Mouse (Mus musculus) limb, embryonic 14.5 days (tissue): ENCODE data around the gene Ldha. TPM values are rescaled to one million over a fixed set of nuclear protein-coding genes. Genes with fewer than 3 reads are reported as not detected.
"Not testable (repeated sequence)": the region's sequence is repeated elsewhere in the genome, so short reads cannot be mapped to it uniquely, and the experiment has no call there.

Experiments
- ATAC-seq: fragments of 200-750 bp; cut with Nextera tagmentation; 2 replicates; pipeline ENCODE4 v1.8.0; 2017; ENCODE audit warnings: low read depth, moderate number of reproducible peaks, moderate TSS enrichment; ENCODE audit not compliant: low FRiP score
- DNase-seq: peaks from one replicate; pipeline ENCODE4 v3.0.0-alpha.2; 2015; ENCODE audit warnings: low spot score
- H3K27ac ChIP-seq: fragments of 300-500 bp; sonication (generic); replicated peaks from 2 replicates; pipeline ENCODE4 v1.5.1; 2014; ENCODE audit warnings: low read depth, mild to moderate bottlenecking, low read length, moderate library complexity, mixed read lengths
- H3K27me3 ChIP-seq: fragments of 300-500 bp; sonication (generic); 2 replicates; pipeline ENCODE4 v1.6.1; 2014; ENCODE audit warnings: low read length, mixed read lengths; ENCODE audit not compliant: control insufficient read depth, insufficient read depth
- H3K36me3 ChIP-seq: fragments of 300-500 bp; sonication (generic); 2 replicates; pipeline ENCODE4 v1.6.1; 2014; ENCODE audit warnings: mild to moderate bottlenecking, low read length, moderate library complexity, mixed read lengths; ENCODE audit not compliant: control insufficient read depth, insufficient read depth
- H3K4me1 ChIP-seq: fragments of 300-500 bp; sonication (generic); 2 replicates; pipeline ENCODE4 v1.6.1; 2014; ENCODE audit warnings: antibody characterized with exemption, low read length, mixed read lengths; ENCODE audit not compliant: control insufficient read depth, insufficient read depth
- H3K4me2 ChIP-seq: fragments of 300-500 bp; sonication (generic); replicated peaks from 2 replicates; pipeline ENCODE4 v1.6.1; 2014; ENCODE audit warnings: low read depth, mild to moderate bottlenecking, low read length, moderate library complexity; ENCODE audit not compliant: severe bottlenecking
- H3K4me3 ChIP-seq: fragments of 300-500 bp; sonication (generic); replicated peaks from 2 replicates; pipeline ENCODE4 v1.5.1; 2014; ENCODE audit warnings: low read length
- H3K9ac ChIP-seq: fragments of 300-500 bp; sonication (generic); 2 replicates; pipeline ENCODE4 v1.6.1; 2014; ENCODE audit warnings: mild to moderate bottlenecking, low read depth, low read length, moderate library complexity; ENCODE audit not compliant: severe bottlenecking
- H3K9me3 ChIP-seq: fragments of 300-500 bp; sonication (generic); 2 replicates; pipeline ENCODE4 v1.6.1; 2016; ENCODE audit warnings: low read length; ENCODE audit not compliant: control insufficient read depth
- POLR2A ChIP-seq: fragments of 200-500 bp; IDR thresholded peaks from 2 replicates; pipeline ENCODE4 v1.8.0; 2012; ENCODE audit warnings: inconsistent platforms, mild to moderate bottlenecking, moderate library complexity, borderline replicate concordance; ENCODE audit not compliant: insufficient read depth, insufficient read length; ENCODE audit errors: extremely low read depth
- WGBS: fragments of 180-500 bp; shearing (Covaris S2); extraction: QIAGEN DNeasy Blood & Tissue Kit; methylation state at CpG from one replicate; pipeline ENCODE4 v1.1.7; 2014; 5-methylcytosine and 5-hydroxymethylcytosine counted together
- polyA plus RNA-seq, 2 experiments: library from polyadenylated mRNA; depleted of rRNA in 1 of 2; stranded (reverse) in 1 of 2; unstranded in 1 of 2; fragments of >200 nt; fragmentation: Nextera tagmentation in 1 of 2; extraction: Ambion mirVana in 1 of 2; gene quantifications; 2 replicates each; pipeline versions ENCODE4 v1.2.1 to v1.2.3; 2012 to 2014

The Ldha gene
- polyA plus RNA-seq, 2 experiments: 692 to 1,594 TPM

- Histone ChIP-seq H3K4me3 (no peak overlapping the region), H3K4me1 (no peaks in the 10 kb centered on the region), H3K9me3 (no peaks in the 10 kb centered on the region), H3K27ac (no peak overlapping the region), H3K36me3 (no peaks in the 10 kb centered on the region), H3K27me3 (no peaks in the 10 kb centered on the region), H3K9ac (no peak overlapping the region), H3K4me2 (no peak overlapping the region)
- no peak for TF ChIP-seq POLR2A
- 88% methylated on average over 12 of the region's 12 CpGs for WGBS
- ATAC-seq (no peak), DNase-seq (no peak)
Observed at GRCm38 (mm10) chr7:46829911-46830310, 11.4 kb upstream of the Ldha start.

GRCm38 (mm10) chr7:46830799-46831590 lies 10.3 kb upstream of the Ldha start:
- ATAC-seq: no peak
- Histone ChIP-seq H3K4me3 (no peak overlapping the region), H3K4me2 (no peak overlapping the region), H3K4me1 (no peaks in the 10 kb centered on the region), H3K27ac (no peak overlapping the region), H3K27me3 (no peaks in the 10 kb centered on the region), H3K9ac (no peak overlapping the region), H3K9me3 (no peaks in the 10 kb centered on the region), H3K36me3 (no peaks in the 10 kb centered on the region)
- WGBS: 57% methylated on average over 13 of the region's 13 CpGs
- no peak for TF ChIP-seq POLR2A
- DNase-seq: no peak

- no peak overlapping the region for H3K27ac ChIP-seq
- no peaks in the 10 kb centered on the region for H3K36me3 ChIP-seq
- no peak overlapping the region for H3K4me3 ChIP-seq
- no peaks in the 10 kb centered on the region for H3K9me3 ChIP-seq
- TF ChIP-seq POLR2A: no peak
- no peak for ATAC-seq
- H3K4me2 ChIP-seq: no peak overlapping the region
- WGBS: 74% methylated on average over 8 of the region's 8 CpGs
- no peak for DNase-seq
- H3K9ac ChIP-seq: no peak overlapping the region
- no peaks in the 10 kb centered on the region for H3K27me3 ChIP-seq
- no peaks in the 10 kb centered on the region for H3K4me1 ChIP-seq
Observed at GRCm38 (mm10) chr7:46831693-46832092, 9.6 kb upstream of the Ldha start.

- 92% methylated on average over 11 of the region's 11 CpGs for WGBS
Observed at GRCm38 (mm10) chr7:46832112-46832810, 9.0 kb upstream of the Ldha start.

GRCm38 (mm10) chr7:46833266-46833665 lies 8.0 kb upstream of the Ldha start:
- Histone ChIP-seq H3K36me3 (no peaks in the 10 kb centered on the region), H3K4me1 (peaks cover 5% of the 10 kb centered on the region; the same call in 1 of the 2 replicates), H3K27ac (no peak overlapping the region), H3K9ac (no peak overlapping the region), H3K4me2 (no peak overlapping the region), H3K9me3 (no peaks in the 10 kb centered on the region), H3K27me3 (no peaks in the 10 kb centered on the region), H3K4me3 (no peak overlapping the region)
- no peak for ATAC-seq
- TF ChIP-seq POLR2A: no peak
- no peak for DNase-seq
- 77% methylated on average over 6 of the region's 6 CpGs for WGBS

More at GRCm38 (mm10) chr7:46832112-46832810, 9.0 kb upstream of the Ldha start:
- H3K4me1 ChIP-seq, H3K9ac ChIP-seq, ATAC-seq, H3K9me3 ChIP-seq, DNase-seq, H3K27me3 ChIP-seq, H3K4me2 ChIP-seq, H3K4me3 ChIP-seq, H3K27ac ChIP-seq, H3K36me3 ChIP-seq: not testable (repeated sequence)
